Mouse (Mus musculus): ENCODE data around the gene Fbxl17. TPM values are rescaled to one million over a fixed set of nuclear protein-coding genes. Genes with fewer than 3 reads are reported as not detected.

The Fbxl17 gene
- total RNA-seq (2014; fragmentation: Nextera tagmentation), result 7.4 and 20.4 TPM in 2 replicates
- 6.3 and 6.6 TPM in 2 replicates for total RNA-seq (2017)

- peak; percentile 37 for ATAC-seq (replicated peaks; ENCODE audit: poor library complexity, severe bottlenecking)
These were observed at the start of gene Fbxl17 for GRCm38 (mm10) chr17:63499636-63500155. Gene Fbxl17, minus strand, starts transcription at chr17:63500017.

- ATAC-seq (replicated peaks; ENCODE audit: poor library complexity, severe bottlenecking), result no peak
These were observed 47.6 kb upstream of the Fbxl17 start for GRCm38 (mm10) chr17:63547465-63547864.

GRCm38 (mm10) chr17:63534576-63535265 is 34.9 kb upstream of the Fbxl17 start:
- ATAC-seq (replicated peaks; ENCODE audit: poor library complexity, severe bottlenecking), result no peak

GRCm38 (mm10) chr17:63533074-63533836 is 33.4 kb upstream of the Fbxl17 start:
- no peak for ATAC-seq (replicated peaks; ENCODE audit: poor library complexity, severe bottlenecking)

GRCm38 (mm10) chr17:63529476-63529875 is 29.7 kb upstream of the Fbxl17 start:
- no peak for ATAC-seq (replicated peaks; ENCODE audit: poor library complexity, severe bottlenecking)

- no peak for ATAC-seq (replicated peaks; ENCODE audit: poor library complexity, severe bottlenecking)
These were observed 20.9 kb upstream of the Fbxl17 start for GRCm38 (mm10) chr17:63520691-63521090.

GRCm38 (mm10) chr17:63510451-63510850 is 10.6 kb upstream of the Fbxl17 start:
- no peak for ATAC-seq (replicated peaks; ENCODE audit: poor library complexity, severe bottlenecking)

- no peak for ATAC-seq (replicated peaks; ENCODE audit: poor library complexity, severe bottlenecking)
These were observed 1.3 kb upstream of the Fbxl17 start for GRCm38 (mm10) chr17:63501091-63501490.

- ATAC-seq (replicated peaks; ENCODE audit: poor library complexity, severe bottlenecking), result peak; percentile 78
These were observed 478 bp upstream of the Fbxl17 start for GRCm38 (mm10) chr17:63500156-63500834.

- ATAC-seq (replicated peaks; ENCODE audit: poor library complexity, severe bottlenecking), result peak; percentile 30
These were observed 841 bp downstream of the Fbxl17 start for GRCm38 (mm10) chr17:63498717-63499635.

- ATAC-seq (replicated peaks; ENCODE audit: poor library complexity, severe bottlenecking), result no peak
These were observed 1.6 kb downstream of the Fbxl17 start for GRCm38 (mm10) chr17:63498182-63498716.

- no peak for ATAC-seq (replicated peaks; ENCODE audit: poor library complexity, severe bottlenecking)
These were observed 2.5 kb downstream of the Fbxl17 start for GRCm38 (mm10) chr17:63497206-63497731.

- no peak for ATAC-seq (replicated peaks; ENCODE audit: poor library complexity, severe bottlenecking)
These were observed 3.7 kb downstream of the Fbxl17 start for GRCm38 (mm10) chr17:63496153-63496552.

- no peak for ATAC-seq (replicated peaks; ENCODE audit: poor library complexity, severe bottlenecking)
These were observed 5.8 kb downstream of the Fbxl17 start for GRCm38 (mm10) chr17:63493876-63494580.

GRCm38 (mm10) chr17:63493274-63493673 is 6.5 kb downstream of the Fbxl17 start:
- peak; percentile 85 for ATAC-seq (replicated peaks; ENCODE audit: poor library complexity, severe bottlenecking)

- peak; percentile 71 for ATAC-seq (replicated peaks; ENCODE audit: poor library complexity, severe bottlenecking)
These were observed 7.0 kb downstream of the Fbxl17 start for GRCm38 (mm10) chr17:63492665-63493273.

GRCm38 (mm10) chr17:63489525-63489924 is 10.3 kb downstream of the Fbxl17 start:
- ATAC-seq (replicated peaks; ENCODE audit: poor library complexity, severe bottlenecking), result no peak

- ATAC-seq (replicated peaks; ENCODE audit: poor library complexity, severe bottlenecking), result peak; percentile 94
These were observed 32.0 kb downstream of the Fbxl17 start for GRCm38 (mm10) chr17:63467866-63468265.

All from granulocyte monocyte progenitor cell, adult 5-6 weeks (primary cell).